Mouse (Mus musculus): ENCODE measurements at regions not wholly inside any gene's neighbourhood (a gene's known extent, or its start where the extent isn't known, plus 50 kb on each side); places are given as distances from the start of the nearest gene placed in this dataset.

DNA sequence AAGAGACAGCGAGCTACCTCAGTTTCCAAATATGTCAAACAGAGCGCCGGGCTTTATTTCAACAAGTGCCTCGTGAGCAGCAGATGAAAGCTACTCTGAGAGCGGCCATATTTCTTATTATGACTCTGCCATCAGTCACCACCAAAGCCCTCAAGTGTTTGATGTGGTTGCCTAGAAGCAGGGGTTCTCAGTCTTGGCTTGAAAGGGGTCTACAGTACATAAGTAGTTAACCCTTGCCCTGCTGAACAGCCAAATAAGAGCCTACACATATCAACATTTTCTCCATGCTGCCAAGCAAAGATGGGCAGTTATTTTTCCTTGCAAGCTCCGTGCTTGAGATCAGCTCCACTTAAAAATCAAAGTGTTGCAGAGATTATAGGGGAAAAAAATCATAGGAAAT, 788.8 kb downstream of the Nr2f2 start:
- no peak for DNase-seq (ENCODE audit: low read depth, low spot score)

DNA sequence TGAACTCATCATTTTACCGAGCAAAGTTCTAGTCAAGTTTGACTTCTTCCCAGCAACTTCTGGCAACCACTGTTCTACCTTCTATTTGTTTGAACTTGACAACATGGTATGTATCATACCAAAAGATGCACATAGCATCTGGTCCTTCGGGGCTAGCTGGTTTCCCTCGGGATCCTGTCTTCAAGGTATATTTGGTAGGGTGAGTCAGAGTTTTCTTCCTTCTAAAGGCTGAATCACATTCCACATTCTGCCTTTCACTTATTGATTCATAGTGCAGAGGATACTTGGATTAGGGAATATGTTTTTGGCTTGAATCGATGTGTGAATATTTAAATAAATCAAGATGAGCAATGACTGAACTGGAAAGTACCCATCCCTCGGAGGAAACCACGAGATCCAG, 789.9 kb downstream of the Nr2f2 start:
- DNase-seq (ENCODE audit: low read depth, low spot score), result no peak

DNA sequence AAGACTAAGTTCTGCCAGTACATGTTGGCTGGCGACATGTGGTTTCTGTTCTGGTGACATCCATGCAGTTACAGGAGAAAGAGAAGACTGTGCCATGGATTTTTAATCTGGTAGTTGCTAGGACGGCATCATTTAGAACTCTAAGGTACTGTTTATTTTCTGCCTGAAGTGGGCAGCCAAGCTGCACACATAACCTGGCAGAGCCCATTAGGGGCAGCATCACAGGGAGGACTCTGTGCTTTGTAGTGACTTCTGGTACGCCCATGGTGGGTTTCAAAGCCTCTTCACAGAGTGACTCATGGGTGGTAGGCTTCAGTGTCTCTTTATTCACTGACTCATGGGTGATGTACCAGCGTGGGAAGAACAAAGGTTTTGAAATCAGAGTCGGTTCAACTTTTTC, 792.8 kb downstream of the Nr2f2 start:
- DNase-seq (ENCODE audit: low read depth, low spot score), result no peak

GRCm38 (mm10) chr7:69572626-69573394, 793.7 kb downstream of the Nr2f2 start:
- DNase-seq (ENCODE audit: low read depth, low spot score), result no peak

GRCm38 (mm10) chr7:69566949-69567348, 799.6 kb downstream of the Nr2f2 start:
- no peak for DNase-seq (ENCODE audit: low read depth, low spot score)

- no peak for DNase-seq (ENCODE audit: low read depth, low spot score)
These were observed 802.1 kb downstream of the Nr2f2 start for GRCm38 (mm10) chr7:69564432-69564831.

GRCm38 (mm10) chr7:69554776-69555175, 805.7 kb upstream of the Arrdc4 start:
- no peak for DNase-seq (ENCODE audit: low read depth, low spot score)

DNA sequence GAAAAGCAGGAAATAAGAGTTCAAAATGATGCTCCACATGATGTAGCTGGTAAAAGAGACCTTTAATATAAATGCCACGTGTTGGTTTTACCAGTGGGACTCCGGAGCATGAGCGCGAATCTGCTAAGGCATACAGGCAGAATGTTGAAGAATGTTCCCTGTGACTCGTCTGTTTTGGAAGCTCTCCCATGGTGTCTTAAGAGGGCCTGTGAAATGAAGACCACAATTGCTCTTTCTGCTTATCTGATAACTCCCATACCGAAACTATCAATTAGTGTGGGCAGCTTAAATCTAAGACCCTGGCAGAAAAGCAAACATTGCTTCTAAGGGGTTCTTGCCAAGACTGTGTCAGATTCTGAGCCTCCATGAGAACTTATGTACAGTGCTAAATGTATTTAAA, 804.9 kb upstream of the Arrdc4 start:
- no peak for DNase-seq (ENCODE audit: low read depth, low spot score)

DNA sequence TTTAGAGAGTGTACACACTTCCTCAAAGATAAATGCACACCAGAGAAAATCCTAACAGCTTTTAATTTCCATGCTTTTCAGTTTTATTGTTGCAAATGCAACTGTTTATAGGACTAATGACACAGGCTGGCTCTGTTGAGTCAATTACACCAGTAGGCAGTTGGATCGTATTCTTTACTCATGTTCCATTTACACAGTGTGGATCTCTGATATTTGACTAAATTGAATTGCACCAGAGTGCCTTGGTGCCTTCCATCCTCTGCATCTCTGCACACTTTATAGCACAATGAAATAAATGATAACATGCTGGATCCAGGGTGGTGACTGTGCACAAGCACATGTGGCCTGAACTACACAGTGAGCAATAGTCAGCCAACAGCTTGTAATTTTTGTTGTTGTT, 787.0 kb upstream of the Arrdc4 start:
- DNase-seq (ENCODE audit: low read depth, low spot score), result no peak

DNA sequence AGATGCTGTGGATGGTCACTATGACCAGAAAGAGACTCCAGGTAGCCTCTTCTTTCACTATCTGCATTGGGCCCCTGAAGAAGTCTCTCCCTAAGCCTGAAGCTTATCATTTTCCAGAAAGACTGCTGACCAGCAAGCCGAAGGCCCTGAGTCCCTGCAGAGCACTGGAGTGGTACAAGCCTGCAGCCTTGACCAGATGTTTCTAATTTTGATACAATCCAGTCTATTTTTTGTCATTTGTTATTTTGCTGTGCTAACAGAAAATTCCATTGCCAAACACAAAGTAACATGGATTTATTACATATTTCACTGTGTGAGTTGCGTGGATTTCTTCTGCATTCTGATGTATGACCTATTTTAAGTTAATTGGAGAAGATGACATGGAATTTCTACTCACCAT, 764.9 kb upstream of the Arrdc4 start:
- DNase-seq (ENCODE audit: low read depth, low spot score), result no peak

- DNase-seq (ENCODE audit: low read depth, low spot score), result no peak
These were observed 761.3 kb upstream of the Arrdc4 start for GRCm38 (mm10) chr7:69510389-69510788.

DNA sequence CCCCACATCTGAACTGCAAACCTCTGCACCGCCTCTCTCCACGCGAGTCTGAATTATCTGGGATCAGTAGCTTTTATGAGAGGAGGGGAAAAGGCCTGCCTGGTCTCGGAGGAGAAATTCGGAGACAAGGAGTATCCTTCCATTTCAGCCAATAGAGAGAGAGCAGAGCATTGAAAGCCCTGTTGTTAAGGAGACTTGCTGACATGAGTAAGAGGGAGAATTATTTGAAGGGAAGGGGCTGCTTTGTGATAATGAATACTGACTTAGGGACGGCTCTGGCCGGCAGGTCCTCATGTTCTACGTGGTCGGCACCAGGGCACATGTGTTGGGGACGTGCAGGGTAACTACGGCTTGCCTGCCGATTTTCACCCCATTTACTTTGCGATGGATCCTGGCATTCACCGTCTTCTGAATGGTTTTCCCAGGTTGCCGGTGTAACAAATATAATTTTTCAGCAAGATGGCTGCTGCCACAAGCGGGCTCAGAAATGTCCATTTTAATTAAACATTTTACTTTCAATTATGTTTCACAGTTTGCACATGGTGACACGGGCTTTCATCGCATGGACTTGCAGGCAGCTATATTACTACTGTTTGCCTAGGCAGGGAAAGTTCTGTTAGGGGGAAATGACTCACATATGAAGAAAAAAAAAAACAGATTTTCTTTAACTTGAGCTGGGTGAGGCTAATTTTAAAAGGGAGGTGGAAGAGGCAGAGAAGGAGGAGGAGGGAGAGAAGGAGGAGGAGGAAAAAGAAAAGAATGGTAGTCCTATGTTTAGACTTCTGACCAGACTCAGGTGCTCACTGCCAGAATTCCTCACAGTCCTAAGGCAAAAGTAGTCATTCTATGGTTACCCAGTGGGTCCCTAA, 744.3 kb upstream of the Arrdc4 start:
- no peak for DNase-seq (ENCODE audit: low read depth, low spot score)

- DNase-seq (ENCODE audit: low read depth, low spot score), result peak; percentile 70
These were observed 741.8 kb upstream of the Arrdc4 start for GRCm38 (mm10) chr7:69490566-69491466.

DNA sequence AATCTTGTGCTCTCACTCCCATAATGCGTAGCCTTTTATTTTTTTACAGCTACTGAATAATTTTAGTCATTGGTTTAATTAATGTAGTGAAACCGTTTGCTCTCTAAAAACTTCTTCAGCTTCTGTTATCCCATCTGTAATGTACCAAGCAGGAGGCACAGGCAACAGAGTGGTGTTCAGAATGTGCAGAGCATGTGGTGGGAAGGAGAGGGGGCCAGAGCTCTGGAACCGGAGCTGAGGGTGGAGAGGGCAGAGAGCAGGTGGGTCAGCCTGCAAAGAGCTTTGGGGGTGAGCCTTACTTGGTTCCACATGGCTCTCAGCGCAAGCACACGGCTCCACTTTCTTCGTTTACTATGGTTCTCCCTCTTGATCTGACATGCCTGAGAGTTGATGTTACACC, 739.6 kb upstream of the Arrdc4 start:
- DNase-seq (ENCODE audit: low read depth, low spot score), result no peak

DNA sequence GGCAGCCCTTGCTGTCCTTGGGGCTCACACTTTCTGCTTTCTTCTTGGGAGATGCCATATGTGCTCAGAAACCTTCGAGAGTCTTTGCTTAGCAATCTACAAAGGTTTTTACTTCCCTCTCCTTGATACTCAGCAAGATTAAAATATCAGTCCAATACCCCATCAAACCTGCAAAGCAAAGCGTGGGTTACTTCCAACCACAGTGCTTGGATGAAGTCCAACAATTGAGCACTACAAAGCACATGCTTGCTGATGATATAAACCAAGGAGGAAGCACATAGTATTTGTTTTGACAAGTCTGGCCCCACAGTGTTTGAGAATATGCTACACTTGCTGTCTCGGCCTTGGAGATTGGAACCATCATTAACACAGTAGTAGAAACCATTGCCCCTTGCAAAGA, 738.1 kb upstream of the Arrdc4 start:
- DNase-seq (ENCODE audit: low read depth, low spot score), result no peak

GRCm38 (mm10) chr7:69484552-69484951, 735.5 kb upstream of the Arrdc4 start:
- no peak for DNase-seq (ENCODE audit: low read depth, low spot score)
